Mouse (Mus musculus): ENCODE results near the gene St13. TPM values are rescaled to one million over a fixed set of nuclear protein-coding genes. Genes with fewer than 3 reads are reported as not detected.

St13 gene
- total RNA-seq, 4 experiments from 2014 or later = 153 to 174 (median 172) TPM

DNA sequence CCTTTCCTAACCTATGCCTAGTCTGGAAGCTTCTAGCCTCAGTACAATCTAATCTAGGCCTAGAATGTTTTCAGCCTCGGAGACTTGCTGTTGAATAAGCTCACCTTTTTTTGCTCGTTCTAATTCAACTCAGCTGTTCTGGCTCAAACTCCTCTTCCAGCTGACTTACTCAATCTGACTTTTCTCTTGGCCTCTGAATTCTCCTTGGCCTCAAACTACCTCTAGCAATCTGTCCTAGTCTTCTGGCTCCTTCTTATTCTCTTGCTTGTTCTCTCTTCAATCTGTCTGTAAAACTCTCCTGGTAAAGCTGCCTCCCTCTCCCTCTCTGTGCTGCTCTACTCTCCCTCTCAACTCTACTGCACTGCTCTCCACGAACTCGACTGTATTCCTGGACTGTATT is 74.9 kb downstream of the St13 start:
- DNase-seq (ENCODE audit: low spot score in 2 of 2) = no peak

DNA sequence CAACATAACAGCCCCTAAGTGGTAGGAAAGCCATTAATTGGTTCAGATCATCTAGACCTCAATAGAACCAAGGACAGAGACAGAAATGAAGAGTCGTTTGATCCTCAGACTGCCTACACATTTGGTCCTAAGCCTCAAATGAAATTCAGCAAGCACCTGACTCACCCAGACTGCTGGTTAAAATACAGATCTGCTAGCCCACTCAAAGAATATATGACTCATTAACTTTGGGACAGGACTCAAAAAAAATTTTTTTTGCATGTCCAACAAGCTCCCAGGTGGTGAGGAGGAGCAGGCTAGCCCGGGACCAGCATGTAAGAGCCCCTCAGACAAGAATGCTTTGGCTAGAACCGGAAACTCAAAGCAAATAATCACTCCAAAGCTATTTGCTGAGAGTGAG is 79.7 kb downstream of the St13 start:
- DNase-seq (ENCODE audit: low spot score in 2 of 2) = peak in 1 of 2 experiments; percentile 45

DNA sequence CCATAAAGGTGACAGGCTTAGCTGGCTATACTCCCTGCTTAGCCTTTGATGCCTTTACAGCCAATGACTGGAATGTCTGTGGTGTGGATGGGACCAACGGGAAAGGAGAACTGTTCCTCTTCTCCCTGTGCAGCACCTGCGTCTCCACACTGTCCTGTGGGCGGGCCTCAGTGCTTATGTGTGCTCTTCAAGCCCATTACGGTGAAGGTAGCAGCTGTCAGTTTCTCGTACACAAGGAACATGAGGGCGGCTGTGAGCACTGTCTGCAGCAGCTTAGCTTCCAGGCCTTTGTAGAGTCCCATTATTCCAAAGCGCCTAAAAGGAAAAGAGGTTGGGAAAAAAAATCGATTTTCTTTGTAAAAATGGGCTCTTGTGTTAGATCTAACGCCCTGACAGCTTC is 80.4 kb downstream of the St13 start:
- peak in 1 of 2 experiments; percentile 52 for DNase-seq (ENCODE audit: low spot score in 2 of 2)

DNA sequence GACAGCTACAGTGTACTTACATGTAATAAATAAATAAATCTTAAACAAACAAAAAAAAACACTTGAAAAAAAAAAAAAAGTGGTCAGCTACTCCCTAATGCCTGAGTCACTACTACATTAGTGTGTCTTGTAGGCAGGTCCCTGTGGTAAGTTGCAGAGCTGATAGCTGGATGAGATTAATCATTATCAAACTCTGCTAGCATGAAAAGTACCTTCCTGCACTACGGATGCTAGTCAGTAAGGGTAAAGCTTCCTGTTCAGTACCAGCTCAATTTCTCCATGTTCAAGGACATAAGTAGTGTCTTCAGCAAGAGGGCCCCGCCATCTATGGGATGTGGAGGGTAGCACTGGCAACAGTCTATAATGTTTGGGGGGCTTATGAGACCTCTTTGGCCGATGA is 85.9 kb downstream of the St13 start:
- DNase-seq (ENCODE audit: low spot score in 2 of 2) = no peak

Other genes starting within 250 kb of the St13 start
- gene Mrtfa, start 209.3 kb downstream of the St13 start, total RNA-seq (2022) = 10 to 100 TPM; 64.2 to 70.5 (median 64.9) TPM
- gene Mchr1, start 164.6 kb downstream of the St13 start, total RNA-seq (2022) = 10 to 100 TPM; 23.9 to 29.4 (median 27.6) TPM
- 10 to 100 TPM; 41.6 to 50.4 (median 43.6) TPM for gene Slc25a17, start 39.3 kb downstream of the St13 start, total RNA-seq (2022)
- 10 to 100 TPM; 13.3 to 16.9 (median 14.7) TPM for gene Xpnpep3, start 61 bp upstream of the St13 start, total RNA-seq (2022)
- gene Dnajb7, start 8.2 kb upstream of the St13 start, total RNA-seq (2022) = not detected
- 100 to 1,000 TPM; 125 to 142 (median 132) TPM for gene Rbx1, start 66.2 kb upstream of the St13 start, total RNA-seq (2022)
- gene Ep300, start 185.3 kb upstream of the St13 start, total RNA-seq (2022) = 10 to 100 TPM; 59.1 to 78.3 (median 67.4) TPM

All from left cerebral cortex, adult 8-10 months (tissue).